Mouse (Mus musculus) cerebellum, adult 11 months (tissue): ENCODE results near the gene Gm11172.
A peak's percentile ranks its signal among the peaks of the same experiment; 100 is the strongest.

ENCODE experiments used
- DNase-seq: peaks from one replicate; pipeline ENCODE4 v3.0.0; 2022

Gene Gm11172

DNA sequence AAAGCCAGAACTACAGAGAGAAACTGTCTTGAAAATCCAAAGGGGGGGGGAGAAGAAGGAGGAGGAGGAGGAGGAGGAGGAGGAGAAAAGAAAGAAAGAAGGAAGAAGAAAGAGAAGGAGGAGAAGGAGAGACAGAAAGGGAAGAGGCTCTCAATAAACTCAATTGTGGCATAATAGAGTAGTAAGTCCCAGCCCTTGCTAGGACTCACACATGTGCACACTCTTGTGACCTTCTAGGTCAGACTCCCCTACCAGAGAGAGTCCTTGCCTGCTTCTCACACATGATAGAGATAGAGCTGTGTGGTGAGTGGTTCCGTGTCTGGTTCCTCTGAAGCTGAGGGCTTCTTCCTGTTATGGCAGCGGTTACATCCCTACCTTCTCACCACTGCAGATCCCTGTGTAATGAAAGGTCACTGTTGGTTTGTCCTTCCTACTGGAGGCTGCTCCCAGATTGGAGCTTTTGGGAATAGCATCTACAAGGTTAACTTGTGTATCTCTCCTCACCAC is at the start of gene Gm11172:
Gm11172 (plus strand) TSS at position 51 of the 507 bp plus-strand sequence.
- DNase-seq, result no peak

DNA sequence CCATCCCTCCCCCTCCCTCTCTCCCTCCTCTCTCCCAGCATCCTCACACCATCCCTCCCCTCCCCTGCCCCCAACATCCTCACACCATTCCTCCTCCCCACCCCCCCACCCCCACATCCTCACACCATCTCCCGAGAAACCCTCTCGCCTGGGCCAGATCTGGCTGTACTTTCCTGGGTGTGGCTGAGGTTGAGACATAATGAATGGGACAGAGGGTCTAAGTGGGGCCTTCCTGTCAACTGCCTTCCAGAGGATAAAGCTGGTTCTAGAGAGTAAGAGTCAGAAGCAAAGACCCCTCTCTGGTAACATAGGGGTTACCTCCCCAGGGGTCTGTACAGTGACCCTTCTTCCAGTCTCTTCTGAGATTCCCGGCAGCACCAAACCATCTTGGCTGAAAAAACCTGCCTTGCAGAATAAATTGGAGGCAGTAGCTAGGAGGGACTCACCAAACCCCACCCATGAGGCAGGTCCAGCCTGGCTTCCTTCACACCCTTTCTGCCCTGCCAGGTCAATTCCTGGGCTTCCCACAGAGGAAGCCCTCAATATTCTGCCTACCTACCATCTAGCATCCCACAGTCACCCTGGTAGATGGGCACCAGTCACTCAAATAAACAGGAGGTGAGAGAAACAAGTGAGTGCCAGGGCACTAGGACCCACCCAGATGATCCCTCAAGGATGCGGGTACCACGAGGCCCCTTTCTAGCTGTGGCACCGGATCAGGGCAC is 49.0 kb upstream of the Gm11172 start:
- DNase-seq, result no peak

- no peak for DNase-seq
These were observed 48.4 kb upstream of the Gm11172 start for GRCm38 (mm10) chr16:10764323-10764722.

DNA sequence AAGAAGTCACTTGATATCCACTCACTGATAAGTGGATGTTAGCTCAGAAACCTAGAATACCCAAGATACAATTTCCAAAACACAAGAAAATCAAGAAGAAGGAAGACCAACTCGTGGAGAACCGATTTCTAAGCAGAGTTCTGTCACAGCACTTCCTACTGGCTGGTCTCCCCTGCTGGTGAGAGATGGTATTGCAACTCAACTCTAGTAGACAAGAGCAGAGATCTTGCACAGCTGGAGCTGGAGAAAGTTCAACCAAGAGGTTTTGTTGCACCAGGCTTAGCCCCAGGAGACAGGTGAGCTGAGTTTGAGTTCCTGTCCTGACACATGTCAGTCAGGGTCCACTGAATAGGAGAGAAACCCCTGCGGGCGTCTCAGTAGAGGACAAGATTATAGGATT is 45.6 kb upstream of the Gm11172 start:
- peak; percentile 54 for DNase-seq

GRCm38 (mm10) chr16:10768821-10769220 is 43.9 kb upstream of the Gm11172 start:
- DNase-seq, result no peak

DNA sequence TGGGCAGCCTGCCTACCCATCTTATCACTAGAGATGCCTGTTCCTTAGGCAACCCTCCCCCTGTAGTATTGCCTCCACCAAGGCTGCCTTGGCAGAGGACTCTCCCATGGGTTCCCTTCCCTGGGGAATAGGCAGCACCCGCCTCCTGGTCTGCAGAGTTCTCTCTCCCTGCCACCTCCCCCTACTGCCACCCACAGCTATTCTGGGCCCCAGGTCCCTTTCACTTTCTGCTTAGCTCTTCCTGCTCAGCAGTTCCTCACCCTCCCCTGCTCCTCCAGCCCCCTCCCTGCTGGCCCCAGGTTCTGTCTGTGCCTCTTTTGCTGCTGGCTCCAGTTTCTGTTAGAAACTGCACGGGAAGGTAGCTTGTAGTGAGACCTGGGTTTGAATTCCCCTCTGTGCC is 43.1 kb upstream of the Gm11172 start:
- no peak for DNase-seq

- no peak for DNase-seq
These were observed 42.0 kb upstream of the Gm11172 start for GRCm38 (mm10) chr16:10770531-10771325.

GRCm38 (mm10) chr16:10771769-10772510 is 40.8 kb upstream of the Gm11172 start:
- no peak for DNase-seq

- DNase-seq, result no peak
These were observed 39.2 kb upstream of the Gm11172 start for GRCm38 (mm10) chr16:10773543-10773942.

GRCm38 (mm10) chr16:10774726-10775125 is 38.0 kb upstream of the Gm11172 start:
- DNase-seq, result no peak

- no peak for DNase-seq
These were observed 36.4 kb upstream of the Gm11172 start for GRCm38 (mm10) chr16:10776322-10776721.

DNA sequence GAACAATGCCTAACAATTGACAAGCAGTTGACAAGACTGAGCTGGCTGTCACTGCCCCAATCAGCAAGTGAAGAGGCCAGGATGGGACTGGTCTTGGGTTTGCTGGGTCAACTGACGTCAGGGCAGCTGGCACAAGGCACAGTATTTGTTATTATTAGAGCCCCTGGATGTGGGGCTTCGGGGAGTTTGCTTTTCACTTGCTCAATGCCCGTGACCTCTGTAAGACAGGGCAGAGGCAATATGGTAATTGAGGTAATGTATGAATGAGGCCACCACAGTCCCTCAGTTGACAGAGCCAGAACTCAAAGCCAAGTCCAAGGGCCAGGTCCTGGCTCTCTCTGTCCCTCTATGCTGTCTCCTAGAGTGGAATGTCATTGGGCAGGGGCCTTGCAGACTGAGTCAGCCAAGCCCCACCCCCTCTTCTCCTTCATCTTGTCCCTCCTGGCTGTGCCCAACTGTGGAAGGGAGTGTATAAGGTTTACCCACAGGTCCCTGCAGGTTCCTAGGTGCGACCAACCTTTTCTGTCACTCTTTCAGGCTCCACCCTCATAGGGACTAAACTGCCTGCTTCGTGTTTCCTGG is 35.0 kb upstream of the Gm11172 start:
- DNase-seq, result no peak

DNA sequence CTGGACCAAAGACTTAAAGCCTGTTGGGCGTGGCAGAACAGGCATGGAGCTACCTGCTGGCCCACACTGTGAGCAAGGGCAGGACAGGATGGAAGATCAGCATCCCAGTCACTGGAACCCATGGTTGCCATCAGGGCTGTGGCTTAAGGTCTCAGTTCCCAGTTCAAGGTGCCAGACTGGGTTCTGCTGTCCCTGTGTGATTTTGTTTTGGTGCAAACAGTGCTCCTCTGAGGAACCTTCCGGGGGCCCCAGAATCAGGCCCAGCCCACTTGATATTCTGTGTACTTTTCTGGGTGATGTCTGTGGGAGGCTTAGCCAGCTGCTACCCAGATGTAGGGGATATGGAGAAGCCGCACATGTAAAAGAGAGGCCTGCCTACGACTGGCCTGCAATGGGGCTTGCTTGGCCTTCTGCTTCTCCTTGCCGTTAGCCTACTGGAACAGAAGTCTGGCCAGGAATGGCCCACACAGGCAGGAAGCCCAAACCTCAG is 32.0 kb upstream of the Gm11172 start:
- DNase-seq, result no peak

- DNase-seq, result no peak
These were observed 30.8 kb upstream of the Gm11172 start for GRCm38 (mm10) chr16:10781862-10782371.

GRCm38 (mm10) chr16:10782377-10783151 is 30.2 kb upstream of the Gm11172 start:
- DNase-seq, result no peak

GRCm38 (mm10) chr16:10783152-10783434 is 29.6 kb upstream of the Gm11172 start:
- DNase-seq, result no peak

DNA sequence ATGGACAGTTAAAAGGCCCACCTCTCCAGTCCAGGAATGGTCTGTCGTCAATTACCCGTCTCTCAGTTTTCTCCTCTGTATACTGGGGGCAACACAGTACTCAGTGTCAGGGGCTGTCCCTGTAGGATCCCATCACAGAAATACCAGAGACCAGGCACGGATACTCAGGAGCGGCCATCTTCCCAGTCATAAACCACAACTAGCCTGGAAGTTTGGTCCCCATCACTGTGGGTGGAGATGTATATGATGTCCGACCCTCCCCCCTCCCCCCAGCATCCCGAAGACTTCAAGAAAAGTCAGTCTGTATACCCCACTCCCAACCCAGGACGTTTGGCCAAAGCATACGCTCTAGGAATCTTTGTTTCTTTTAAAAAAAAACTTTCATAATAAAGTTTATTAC is 29.3 kb upstream of the Gm11172 start:
- DNase-seq, result no peak

DNA sequence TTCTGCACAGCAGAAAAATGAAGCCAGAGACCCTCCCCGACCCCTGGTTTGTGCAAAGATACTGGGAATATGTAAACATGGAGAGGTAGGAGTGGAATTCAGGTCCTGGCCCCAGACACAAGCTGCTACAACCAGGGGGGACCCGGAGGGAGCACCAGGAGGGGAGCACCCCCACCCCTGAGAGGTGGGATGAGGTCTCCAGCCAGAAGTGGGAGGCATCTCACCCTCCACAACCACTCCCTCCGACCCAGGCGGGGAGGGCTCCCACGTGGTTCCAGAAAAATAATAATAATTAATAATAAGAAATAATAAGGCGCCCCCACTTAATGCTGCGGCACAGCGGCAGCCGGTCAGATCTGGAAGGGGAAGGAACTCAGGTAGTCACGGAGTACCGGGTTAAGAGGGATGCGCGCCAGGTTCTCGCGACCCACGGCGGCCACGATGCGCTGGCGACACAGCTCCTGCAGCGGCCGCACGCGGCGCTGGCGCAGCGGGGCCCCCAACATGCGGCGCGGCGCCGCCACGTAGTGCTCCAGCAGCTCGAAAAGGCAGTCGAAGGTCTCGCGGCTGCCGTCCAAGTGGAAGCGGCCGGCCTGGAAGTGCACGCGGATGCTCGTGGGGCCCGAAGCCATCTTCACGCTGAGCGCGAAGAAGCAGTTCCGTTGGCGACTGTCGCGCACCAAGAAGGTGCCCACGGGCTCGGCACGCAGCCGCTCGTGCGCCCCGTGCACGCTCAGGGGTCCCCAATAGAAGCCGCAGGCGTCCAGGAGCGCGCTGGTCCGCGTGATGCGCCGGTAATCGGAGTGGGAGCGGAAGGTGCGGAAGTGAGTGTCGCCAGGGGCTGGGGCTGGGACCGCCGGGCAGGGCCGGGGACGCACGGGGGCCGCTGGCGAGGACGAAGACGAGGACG is 28.6 kb upstream of the Gm11172 start:
- peak; percentile 30 for DNase-seq

DNA sequence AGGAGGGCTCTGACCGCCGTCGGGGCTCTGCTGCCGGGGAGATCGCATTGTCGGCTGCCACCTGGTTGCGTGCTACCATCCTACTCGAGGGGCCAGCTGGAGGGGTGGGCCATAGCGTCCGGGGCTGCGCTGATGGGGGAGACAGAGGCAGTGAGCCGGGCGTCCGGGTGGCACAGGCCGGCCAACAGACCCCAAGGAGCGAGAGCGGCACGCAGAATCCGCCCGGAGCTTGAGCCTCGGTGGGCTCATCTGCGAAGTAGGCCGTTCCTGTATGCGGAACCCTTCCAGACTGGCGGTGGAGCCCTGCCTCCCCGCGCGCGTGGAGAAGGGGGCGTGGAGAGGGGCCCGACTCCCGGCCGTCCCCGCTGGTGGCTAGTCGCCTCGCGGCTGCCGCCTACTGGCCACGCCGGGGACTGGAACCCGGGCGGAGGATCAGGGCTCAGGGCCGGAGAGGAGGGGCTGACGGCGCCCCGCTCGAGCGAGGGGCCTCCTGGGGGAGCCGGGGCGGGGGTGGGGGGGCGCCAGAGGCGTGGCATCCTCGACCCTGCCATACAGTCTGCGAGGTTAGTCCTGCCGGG is 27.8 kb upstream of the Gm11172 start:
- peak; percentile 85 for DNase-seq
